Mouse (Mus musculus) liver, postnatal 0 days (tissue): ENCODE measurements around the gene Uso1. TPM values are rescaled to one million over a fixed set of nuclear protein-coding genes. Genes with fewer than 3 reads are reported as not detected.

Experiments used
- ATAC-seq: fragments of 200-750 bp; cut with Nextera tagmentation; 2 replicates; pipeline ENCODE4 v1.8.0; 2017; ENCODE audit warnings: mild to moderate bottlenecking, moderate library complexity
- DNase-seq: peaks from one replicate; pipeline ENCODE4 v3.0.0-alpha.2; 2016
- H3K27ac ChIP-seq: fragments of 300-500 bp; sonication (generic); 2 replicates; pipeline ENCODE4 v1.5.1; 2014; ENCODE audit warnings: antibody characterized with exemption, moderate library complexity, mild to moderate bottlenecking, low read depth
- H3K27me3 ChIP-seq: fragments of 300-500 bp; sonication (generic); 2 replicates; pipeline ENCODE4 v1.6.1; 2014; ENCODE audit warnings: low read length, control low read depth, mixed read lengths; ENCODE audit not compliant: insufficient read depth
- H3K36me3 ChIP-seq: fragments of 300-500 bp; sonication (generic); replicated peaks from 2 replicates; pipeline ENCODE4 v1.6.1; 2014; ENCODE audit warnings: mild to moderate bottlenecking, control low read depth, low read length, moderate library complexity, mixed read lengths; ENCODE audit not compliant: insufficient read depth
- H3K4me1 ChIP-seq: fragments of 300-500 bp; sonication (generic); 2 replicates; pipeline ENCODE4 v1.6.1; 2014; ENCODE audit warnings: antibody characterized with exemption, mild to moderate bottlenecking, control low read depth; ENCODE audit not compliant: insufficient read depth
- H3K4me2 ChIP-seq: fragments of 300-500 bp; sonication (generic); 2 replicates; pipeline ENCODE4 v1.6.1; 2014; ENCODE audit warnings: low read depth, mild to moderate bottlenecking, low read length, moderate library complexity, mixed read lengths
- H3K4me3 ChIP-seq: fragments of 300-500 bp; sonication (generic); 2 replicates; pipeline ENCODE4 v1.5.1; 2014; ENCODE audit warnings: low read depth, low read length
- H3K9ac ChIP-seq: fragments of 300-500 bp; sonication (generic); replicated peaks from 2 replicates; pipeline ENCODE4 v1.6.1; 2014; ENCODE audit warnings: mild to moderate bottlenecking, moderate library complexity
- H3K9me3 ChIP-seq: fragments of 300-500 bp; sonication (generic); 2 replicates; pipeline ENCODE4 v1.6.1; 2016; ENCODE audit warnings: mild to moderate bottlenecking, control low read depth, low read length, mixed read lengths
- CTCF ChIP-seq: sonication (generic); IDR thresholded peaks from 2 replicates; pipeline ENCODE4 v1.5.1; 2016; ENCODE audit warnings: antibody characterized with exemption, low read depth
- EP300 ChIP-seq: IDR thresholded peaks from 2 replicates; pipeline ENCODE4 v1.6.1; 2016; ENCODE audit warnings: antibody characterized with exemption, low read depth, mild to moderate bottlenecking
- WGBS: fragments of 180-500 bp; shearing (Covaris S2); extraction: QIAGEN DNeasy Blood & Tissue Kit; methylation state at CpG from one replicate; pipeline ENCODE4 v1.1.7; 2014; ENCODE audit not compliant: insufficient replicate concordance; 5-methylcytosine and 5-hydroxymethylcytosine counted together
- polyA plus RNA-seq: library from polyadenylated mRNA; unstranded; fragments of >200 nt; fragmentation: Nextera tagmentation; extraction: Ambion mirVana; gene quantifications from 2 replicates; pipeline ENCODE4 v1.2.1, GENCODE M21; 2015

The Uso1 gene
- polyA plus RNA-seq, 1 experiment from 2014 or later, result 22.2 TPM

DNA sequence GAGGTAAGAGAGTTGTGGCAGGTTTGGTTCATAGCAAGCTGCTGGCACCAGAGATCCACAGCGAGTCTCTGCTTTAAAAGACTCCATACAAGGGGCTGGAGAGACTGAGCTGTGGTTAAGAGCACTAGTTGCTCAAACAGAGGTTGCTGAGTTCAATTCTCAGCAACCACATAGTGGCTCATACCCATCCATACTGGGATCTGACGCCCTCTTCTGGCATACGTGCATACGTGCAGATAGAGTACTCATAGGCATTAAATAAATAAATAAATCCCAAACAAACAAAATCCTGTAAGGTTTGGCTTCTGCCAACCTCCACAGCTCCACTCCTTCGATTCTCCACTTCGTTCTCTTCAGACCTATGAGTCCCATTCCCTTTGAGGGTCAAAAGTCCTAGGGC, 114.3 kb downstream of the Uso1 start:
- peaks cover 12% of the 10 kb centered on the region for H3K27me3 ChIP-seq
- TF ChIP-seq EP300, result no peak
- no peak for TF ChIP-seq CTCF
- whole genome bisulfite sequencing, result 76% methylated on average over 6 of the region's 6 CpGs
- H3K27ac ChIP-seq, result no peak overlapping the region
- no peak for ATAC-seq
- DNase-seq, result no peak
- H3K36me3 ChIP-seq, result no peaks in the 10 kb centered on the region
- H3K9me3 ChIP-seq, result peaks cover 2% of the 10 kb centered on the region; the same call in 1 of the 2 replicates
- H3K9ac ChIP-seq, result no peak overlapping the region
- H3K4me1 ChIP-seq, result no peaks in the 10 kb centered on the region
- H3K4me2 ChIP-seq, result no peak overlapping the region
- no peak overlapping the region for H3K4me3 ChIP-seq

Other genes starting within 250 kb of the Uso1 start
- 31.0 and 35.9 TPM in 2 replicates for gene Rchy1, start 174.9 kb upstream of the Uso1 start, polyA plus RNA-seq
- gene Odaph, start 150.5 kb upstream of the Uso1 start, polyA plus RNA-seq, result not detected in 2 replicates
- 0.73 and 0.90 TPM in 2 replicates for gene Cdkl2, start 94.1 kb upstream of the Uso1 start, polyA plus RNA-seq
- gene G3bp2, start 54.2 kb upstream of the Uso1 start, polyA plus RNA-seq, result 46.7 and 50.1 TPM in 2 replicates
- not detected in 2 replicates for gene U90926, start 77.5 kb downstream of the Uso1 start, polyA plus RNA-seq
- 0.15 TPM in 1 of 2 replicates, not detected in the other for gene Ppef2, start 118.3 kb downstream of the Uso1 start, polyA plus RNA-seq
- gene Naaa, start 140.2 kb downstream of the Uso1 start, polyA plus RNA-seq, result 6.1 and 7.5 TPM in 2 replicates
- 13.1 and 13.4 TPM in 2 replicates for gene Sdad1, start 172.5 kb downstream of the Uso1 start, polyA plus RNA-seq
- 0.20 and 0.35 TPM in 2 replicates for gene Cxcl9, start 190.1 kb downstream of the Uso1 start, polyA plus RNA-seq
- gene Art3, start 193.9 kb downstream of the Uso1 start, polyA plus RNA-seq, result 2.3 and 4.0 TPM in 2 replicates
- 7.5 and 8.0 TPM in 2 replicates for gene Cxcl10, start 211.0 kb downstream of the Uso1 start, polyA plus RNA-seq